Comparison of ENCODE assay signal across 28 mouse cellular contexts in the genomic region with DNA sequence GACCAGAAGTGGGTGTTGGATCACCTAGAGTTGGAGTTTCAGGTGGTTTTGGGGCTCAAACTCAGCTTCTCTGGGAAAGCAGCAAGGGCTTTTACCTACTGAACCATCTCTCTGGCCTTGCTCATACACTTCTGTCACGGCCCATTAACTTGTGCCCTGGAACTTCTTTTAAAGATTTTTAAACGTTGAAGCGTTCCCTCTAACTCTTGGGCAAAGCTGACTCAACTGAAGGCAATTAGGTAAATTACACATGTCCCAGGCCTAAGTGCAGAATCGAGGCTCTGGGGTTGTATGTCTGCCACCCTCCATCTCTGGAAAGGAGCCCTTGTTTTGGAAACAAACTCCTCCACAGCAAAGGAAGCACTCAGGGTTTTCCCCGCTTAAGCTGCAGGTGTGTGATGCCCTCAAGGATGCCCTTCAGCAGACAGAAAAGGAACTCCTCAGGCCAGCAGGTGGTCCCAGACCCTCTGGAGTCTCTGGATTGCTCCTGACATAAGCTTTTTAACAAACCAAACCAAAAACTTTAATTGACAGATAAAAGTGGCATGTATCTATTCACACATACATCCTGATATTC. TPM values are rescaled to one million over a fixed set of nuclear protein-coding genes. Genes with fewer than 3 reads are reported as not detected.
A peak's percentile ranks its signal among the peaks of the same experiment; 100 is the strongest.
DNase-seq lines count a peak whose midpoint lies in the region; ATAC-seq and TF ChIP-seq lines count a peak whose summit lies in the region.
"Had no signal": no experiment of that assay in that cellular context is flagged by ENCODE, and none has a peak within 500 bp of the region (broad histone marks: within the 10 kb centered on the region; RNA-seq: fewer than 3 reads in every experiment).

No protein-coding gene starts in this region.

- TF ChIP-seq EP300 in CH12.LX (IDR thresholded peaks at IDR 0.05; ENCODE audit: low read length) = peak; percentile 69

- CTCF ChIA-PET in Patski (lab: Charles Lee) = no interaction called here

- H3K9ac ChIP-seq in CH12.LX (ENCODE audit: insufficient read depth, low read depth) = no peak overlapping the region
- H3K9ac ChIP-seq: embryonic facial prominence, embryonic 13.5 days; forebrain, embryonic 12.5 days; forebrain, embryonic 15.5 days; heart, embryonic 13.5 days; hindbrain, embryonic 14.5 days had no signal

- H3K4me1 ChIP-seq in CH12.LX (ENCODE audit: control insufficient read depth in 1 of 2, insufficient read depth in 2 of 2) = peaks cover 2 to 40% of the 10 kb centered on the region in 2 experiments; a peak in 3 of 4 replicates
- H3K4me1 ChIP-seq: forebrain, embryonic 15.5 days; heart, embryonic 13.5 days had no signal

- POLR2A ChIA-PET in Patski (lab: Charles Lee) = interaction anchor here (1.1 kb wide), 1 partner anchor 67 kb away, joined by 3 read pairs; no protein-coding TSS in a partner anchor

- H3K36me3 ChIP-seq in CH12.LX (replicated peaks in 1 of 2; ENCODE audit: control insufficient read depth in 1 of 2, insufficient read depth in 1 of 2, low read length in 1 of 2) = no peaks in the 10 kb centered on the region
- H3K36me3 ChIP-seq: embryonic facial prominence, embryonic 10.5 days; embryonic facial prominence, embryonic 13.5 days; forebrain, embryonic 12.5 days; forebrain, embryonic 15.5 days; heart, embryonic 10.5 days; heart, embryonic 13.5 days had no signal

- no peaks in the 10 kb centered on the region for H3K9me3 ChIP-seq in CH12.LX (replicated peaks; ENCODE audit: low read length)
- H3K9me3 ChIP-seq: embryonic facial prominence, embryonic 10.5 days; embryonic facial prominence, embryonic 13.5 days; forebrain, embryonic 12.5 days; forebrain, embryonic 15.5 days; heart, embryonic 10.5 days; heart, embryonic 13.5 days had no signal

- ATAC-seq in Patski = peak; percentile 88
- ATAC-seq: activated CD4-positive, CD25-positive, alpha-beta regulatory T cell, adult 4 months; forebrain, embryonic 15.5 days; hindbrain, postnatal 0 days; inflammation-experienced regulatory T-cells, adult 6 months had no signal

- DNase-seq in kidney, adult 9 months = peak; percentile 21
- no peak for DNase-seq in kidney, postnatal 10 days
- DNase-seq in kidney, postnatal 4 days = peak; percentile 15 to 21
- no peak for DNase-seq in kidney, adult 11 months
- DNase-seq in CH12.LX (ENCODE audit: extremely low read depth) = peak; percentile 54
- peak; percentile 65 for DNase-seq in Patski (ENCODE audit: low read depth, low spot score)
- no peak for DNase-seq in ovary, postnatal 14 days (ENCODE audit: low spot score)
- DNase-seq: adrenal gland, adult 8-10 months; adrenal gland, postnatal 25 days; cerebellum, adult 11-12 months; cerebellum, adult 8-10 months; cerebellum, postnatal 10 days; cerebellum, postnatal 36 days; embryo, embryonic 11 days; heart, adult 18-20 months; heart, postnatal 14 days; heart, postnatal 4 days had no signal

- TF ChIP-seq CTCF in CH12.LX (conservative IDR thresholded peaks at IDR 0.05 in 1 of 2, IDR thresholded peaks at IDR 0.05 in 1 of 2; ENCODE audit: low read depth in 2 of 2, low read length in 2 of 2) (no peak), Patski (IDR thresholded peaks at IDR 0.05) (no peak)

- dilution Hi-C loops in CH12.LX (cut with MboI; ENCODE audit: extremely low pct_ligation_motif_present, extremely low pct_unique_long_range_greater_than_20kb, low sequenced_read_pairs) = no loop called here

- H3K4me2 ChIP-seq in CH12.LX (ENCODE audit: insufficient read depth, low read depth, poor library complexity, severe bottlenecking) = peak overlapping the region; percentile 1; the same call in 1 of the 2 replicates
- H3K4me2 ChIP-seq: embryonic facial prominence, embryonic 13.5 days; forebrain, embryonic 12.5 days; forebrain, embryonic 15.5 days; heart, embryonic 13.5 days; hindbrain, embryonic 14.5 days had no signal

- no peak overlapping the region for H3K4me3 ChIP-seq in CH12.LX (replicated peaks in 1 of 3; ENCODE audit: low read depth in 2 of 3, low read length in 2 of 3, poor library complexity in 1 of 3)
- H3K4me3 ChIP-seq: embryonic facial prominence, embryonic 10.5 days; embryonic facial prominence, embryonic 13.5 days; erythroblast, embryonic 14.5 days; forebrain, embryonic 12.5 days; forebrain, embryonic 15.5 days; heart, embryonic 10.5 days; heart, embryonic 13.5 days had no signal

- H3K27ac ChIP-seq in CH12.LX (ENCODE audit: insufficient read depth, low read depth) = no peak overlapping the region
- H3K27ac ChIP-seq: embryonic facial prominence, embryonic 10.5 days; embryonic facial prominence, embryonic 13.5 days; forebrain, embryonic 12.5 days; forebrain, embryonic 15.5 days; heart, embryonic 10.5 days; heart, embryonic 13.5 days; hindbrain, embryonic 14.5 days; hindbrain, postnatal 0 days had no signal

- in situ Hi-C loops in CH12.LX (cut with MboI; ENCODE audit: low pct_ligation_motif_present, low pct_unique_long_range_greater_than_20kb, low sequenced_read_pairs) = no loop called here
- in situ Hi-C loops in Patski (cut with MboI; ENCODE audit: low pct_unique_long_range_greater_than_20kb) = no loop called here

- no peak for TF ChIP-seq POLR2A in CH12.LX (IDR thresholded peaks at IDR 0.05; ENCODE audit: low read depth, low read length)

- TF ChIP-seq RAD21 in CH12.LX (IDR thresholded peaks at IDR 0.05; ENCODE audit: low read depth, low read length) = no peak; the same call in 1 of the 2 replicates

- no peaks in the 10 kb centered on the region for H3K79me2 ChIP-seq in CH12.LX (replicated peaks; ENCODE audit: control insufficient read depth, extremely low read depth, insufficient read depth, poor library complexity, severe bottlenecking)

- H3K27me3 ChIP-seq in CH12.LX (replicated peaks) = no peaks in the 10 kb centered on the region
- H3K27me3 ChIP-seq in Patski = no peaks in the 10 kb centered on the region
- H3K27me3 ChIP-seq: embryonic facial prominence, embryonic 13.5 days; forebrain, embryonic 12.5 days; forebrain, embryonic 15.5 days; heart, embryonic 13.5 days had no signal

TF ChIP-seq in CH12.LX, 34 proteins besides CTCF, POLR2A, EP300 and RAD21:
- TF ChIP-seq BHLHE40 (IDR thresholded peaks at IDR 0.05; ENCODE audit: low read depth, low read length) = peak; percentile 54
- TF ChIP-seq JUND (conservative IDR thresholded peaks at IDR 0.05; ENCODE audit: low read depth, low read length) = 0 out of 2 replicates have a peak, but pooled peaks have one; percentile 18
- TF ChIP-seq IRF4 (IDR thresholded peaks at IDR 0.05; ENCODE audit: low read depth, low read length) = no peak; the same call in 1 of the 2 replicates
- TF ChIP-seq TCF12 (IDR thresholded peaks at IDR 0.05; ENCODE audit: low read depth, low read length) = peak; percentile 86
- TF ChIP-seq MEF2A (IDR thresholded peaks at IDR 0.05; ENCODE audit: borderline replicate concordance, low read depth, low read length) = peak; percentile 34; the same call in 1 of the 2 replicates
- peak; percentile 73 for TF ChIP-seq ETS1 (conservative IDR thresholded peaks at IDR 0.05; ENCODE audit: low read depth, low read length)
- 0 out of 2 replicates have a peak, but pooled peaks have one; percentile 42 for TF ChIP-seq MAFK (IDR thresholded peaks at IDR 0.05; ENCODE audit: insufficient replicate concordance, low read length)
- peak; percentile 65 for TF ChIP-seq MAX (IDR thresholded peaks at IDR 0.05; ENCODE audit: low read length)
- no peak for TF ChIP-seq GABPA (IDR thresholded peaks at IDR 0.05; ENCODE audit: insufficient replicate concordance, low read depth, low read length)
- 0 out of 2 replicates have a peak, but pooled peaks have one; percentile 32 for TF ChIP-seq MAZ (IDR thresholded peaks at IDR 0.05; ENCODE audit: low read depth, low read length)
- TF ChIP-seq CHD2 (IDR thresholded peaks at IDR 0.05; ENCODE audit: low read length) = peak; percentile 61
- TF ChIP-seq NRF1 (IDR thresholded peaks at IDR 0.05; ENCODE audit: low read depth, low read length) = no peak
- no peak for TF ChIP-seq JUN (IDR thresholded peaks at IDR 0.05; ENCODE audit: insufficient read depth, low read depth, low read length)

RNA-seq across cellular contexts. Expression of gene Ptch1, which starts 58.5 kb away (rescaled TPM):
- 7.4 and 8.2 TPM in 2 replicates for total RNA-seq in CH12.LX (2012; rRNA removed)
- total RNA-seq in CH12.LX (2014; rRNA removed) = 5.2 and 6.2 TPM in 2 replicates
- polyA plus RNA-seq in CH12.LX (2012; ENCODE audit: insufficient read length, low read depth) = 14.9 and 15.5 TPM in 2 replicates
- polyA plus RNA-seq in Patski (2021) = 13.8 TPM

Comparison
In these comparisons a context has a peak if more than half of its experiments do, and no peak if none do; other contexts are left out.
1. DNase-seq: peak in kidney, adult 9 months (single experiment), kidney, postnatal 4 days (2 of 2), CH12.LX (single experiment) and Patski (single experiment); none in kidney, postnatal 10 days (single experiment), kidney, adult 11 months (single experiment) and ovary, postnatal 14 days (single experiment).